Mouse (Mus musculus) testis, adult 2 months (tissue): ENCODE measurements around the gene Npas3.

Experiments
- CTCF ChIP-seq: fragments of 200-500 bp; IDR thresholded peaks from 2 replicates; pipeline ENCODE4 v1.5.1; 2012; ENCODE audit warnings: low read depth, mild to moderate bottlenecking, inconsistent platforms, low read length, moderate library complexity; ENCODE audit not compliant: control insufficient read depth, insufficient read depth, insufficient replicate concordance
- POLR2A ChIP-seq: fragments of 200-500 bp; IDR thresholded peaks from 2 replicates; pipeline ENCODE4 v1.6.1; 2012; ENCODE audit warnings: low read depth, mild to moderate bottlenecking, inconsistent platforms, low read length, moderate library complexity; ENCODE audit not compliant: control insufficient read depth

DNA sequence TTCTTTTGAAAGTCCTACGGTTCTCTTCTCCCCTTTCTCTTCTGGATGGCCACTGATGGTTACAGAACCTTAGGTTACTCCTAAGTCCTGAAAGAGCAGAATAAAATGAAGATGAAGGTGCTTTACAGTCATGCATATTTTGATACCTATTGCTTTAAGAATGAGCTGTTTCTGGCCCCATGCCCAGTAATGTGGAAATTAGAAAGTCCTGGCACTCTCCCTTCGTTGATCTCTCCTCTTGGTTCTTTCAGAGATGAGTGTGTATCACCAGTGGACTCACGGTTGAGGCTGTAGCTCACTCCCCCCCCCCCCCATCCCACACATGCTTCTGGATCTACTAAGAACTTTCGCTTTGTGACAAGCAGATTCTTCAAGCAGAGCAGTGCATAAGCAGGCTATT lies 167.6 kb downstream of the Npas3 start:
- TF ChIP-seq POLR2A (no peak), CTCF (no peak)
